In genomic region chr10:80304862-80305261, GRCm38 (mm10) we compare ENCODE assay signal across 8 mouse cellular contexts. TPM values are rescaled to one million over a fixed set of nuclear protein-coding genes. Genes with fewer than 3 reads are reported as not detected.
DNase-seq lines count a peak whose midpoint lies in the region; ATAC-seq and TF ChIP-seq lines count a peak whose summit lies in the region.

No protein-coding gene starts in this region.

- no peak for DNase-seq in heart, embryonic 10.5 days (ENCODE audit: low spot score)
- DNase-seq in heart, adult 2 months = no peak
- no peak for DNase-seq in midbrain, embryonic 10.5 days (ENCODE audit: low spot score)
- DNase-seq in layer of hippocampus, postnatal 36 days = no peak
- no peak for DNase-seq in right cerebral cortex, postnatal 14 days

- TF ChIP-seq POLR2A in heart, adult 2 months (IDR thresholded peaks at IDR 0.05; ENCODE audit: insufficient read depth, low read depth, low read length) = no peak
- no peak for TF ChIP-seq POLR2A in testis, adult 2 months (IDR thresholded peaks at IDR 0.05; ENCODE audit: control insufficient read depth, low read depth, low read length)

- ATAC-seq in erythroid progenitor cell, adult 5-6 weeks (replicated peaks; ENCODE audit: low FRiP score, poor library complexity, severe bottlenecking) = peak; percentile 44; the same call in 1 of the 2 replicates
- no peak for ATAC-seq in kidney, embryonic 16.5 days (ENCODE audit: low FRiP score, low TSS enrichment)

- 7% methylated on average over 25 of the region's 25 CpGs for WGBS in heart, embryonic 10.5 days
- 24% methylated on average over 25 of the region's 25 CpGs for WGBS in heart, adult 2 months
- WGBS in kidney, embryonic 16.5 days = 9% methylated on average over 25 of the region's 25 CpGs
- 20% methylated on average over 25 of the region's 25 CpGs for WGBS in midbrain, embryonic 10.5 days

- intact Hi-C loops in heart, adult 2 months (cut with DNase I) = no loop called here

- H3K4me1 ChIP-seq in heart, embryonic 10.5 days = peaks cover 18% of the 10 kb centered on the region
- H3K4me1 ChIP-seq in heart, adult 2 months (ENCODE audit: control insufficient read depth, insufficient read depth, low read length) = peaks cover 5% of the 10 kb centered on the region
- H3K4me1 ChIP-seq in kidney, embryonic 16.5 days (ENCODE audit: insufficient read depth, low read length) = peaks cover 15% of the 10 kb centered on the region
- peaks cover 40% of the 10 kb centered on the region for H3K4me1 ChIP-seq in midbrain, embryonic 10.5 days
- no peaks in the 10 kb centered on the region; the same call in none of the 2 replicates for H3K4me1 ChIP-seq in testis, adult 2 months (ENCODE audit: control insufficient read depth, insufficient read depth, low read length)

- no peak for TF ChIP-seq EP300 in heart, adult 2 months (IDR thresholded peaks at IDR 0.05; ENCODE audit: insufficient read depth, low read depth, low read length)

- no peaks in the 10 kb centered on the region for H3K79me2 ChIP-seq in heart, adult 2 months (replicated peaks; ENCODE audit: control insufficient read depth, insufficient read depth, low read length)

- no peak overlapping the region for H3K27ac ChIP-seq in heart, embryonic 10.5 days
- H3K27ac ChIP-seq in heart, adult 2 months = no peak overlapping the region
- no peak overlapping the region for H3K27ac ChIP-seq in kidney, embryonic 16.5 days (ENCODE audit: low read length)
- H3K27ac ChIP-seq in midbrain, embryonic 10.5 days (replicated peaks) = no peak overlapping the region
- H3K27ac ChIP-seq in testis, adult 2 months (ENCODE audit: control insufficient read depth, insufficient read depth, low read depth, low read length) = no peak overlapping the region

- TF ChIP-seq CTCF in heart, adult 2 months (IDR thresholded peaks at IDR 0.05) = no peak
- no peak for TF ChIP-seq CTCF in testis, adult 2 months (IDR thresholded peaks at IDR 0.05; ENCODE audit: control insufficient read depth, insufficient read depth, insufficient replicate concordance, low read depth, low read length)

- peak overlapping the region; percentile 48 for H3K4me2 ChIP-seq in kidney, embryonic 16.5 days (replicated peaks; ENCODE audit: low read depth, low read length)

- peak overlapping the region; percentile 41 for H3K4me3 ChIP-seq in heart, embryonic 10.5 days
- no peak overlapping the region for H3K4me3 ChIP-seq in heart, adult 2 months
- peak overlapping the region; percentile 35 for H3K4me3 ChIP-seq in kidney, embryonic 16.5 days (ENCODE audit: low read length)
- peak overlapping the region; percentile 33; the same call in 1 of the 2 replicates for H3K4me3 ChIP-seq in midbrain, embryonic 10.5 days
- H3K4me3 ChIP-seq in testis, adult 2 months (ENCODE audit: control insufficient read depth, low read depth, low read length) = peak overlapping the region; percentile 33

- H3K9ac ChIP-seq in heart, adult 2 months (ENCODE audit: low read depth, low read length) = no peak overlapping the region
- H3K9ac ChIP-seq in kidney, embryonic 16.5 days (replicated peaks; ENCODE audit: low read length) = peak overlapping the region; percentile 31; the same call in 1 of the 2 replicates

- H3K9me3 ChIP-seq in heart, embryonic 10.5 days = no peaks in the 10 kb centered on the region
- no peaks in the 10 kb centered on the region for H3K9me3 ChIP-seq in kidney, embryonic 16.5 days (ENCODE audit: low read length)
- no peaks in the 10 kb centered on the region for H3K9me3 ChIP-seq in midbrain, embryonic 10.5 days (replicated peaks)

- H3K36me3 ChIP-seq in heart, embryonic 10.5 days = no peaks in the 10 kb centered on the region
- no peaks in the 10 kb centered on the region for H3K36me3 ChIP-seq in heart, adult 2 months (ENCODE audit: control insufficient read depth, insufficient read depth, low read length)
- no peaks in the 10 kb centered on the region for H3K36me3 ChIP-seq in kidney, embryonic 16.5 days (ENCODE audit: insufficient read depth, low read length)
- H3K36me3 ChIP-seq in midbrain, embryonic 10.5 days = peaks cover 77% of the 10 kb centered on the region
- H3K36me3 ChIP-seq in testis, adult 2 months (ENCODE audit: control insufficient read depth, insufficient read depth, low read length) = no peaks in the 10 kb centered on the region

- peaks cover 93% of the 10 kb centered on the region for H3K27me3 ChIP-seq in heart, embryonic 10.5 days (ENCODE audit: insufficient read depth, poor library complexity, severe bottlenecking)
- peaks cover 3% of the 10 kb centered on the region; the same call in 1 of the 2 replicates for H3K27me3 ChIP-seq in heart, adult 2 months (ENCODE audit: control insufficient read depth, insufficient read depth, low read length)
- peaks cover 48% of the 10 kb centered on the region for H3K27me3 ChIP-seq in kidney, embryonic 16.5 days (ENCODE audit: insufficient read depth, low read length)
- peaks cover 51% of the 10 kb centered on the region for H3K27me3 ChIP-seq in midbrain, embryonic 10.5 days (ENCODE audit: low read depth, poor library complexity, severe bottlenecking)
- H3K27me3 ChIP-seq in testis, adult 2 months (ENCODE audit: control insufficient read depth, insufficient read depth, low read length) = no peaks in the 10 kb centered on the region

RNA-seq across cellular contexts. Expression of gene Apc2, which starts 9.1 kb away (rescaled TPM):
- polyA plus RNA-seq in heart, embryonic 10.5 days (2016; fragmentation: Nextera tagmentation; extraction: Ambion mirVana) = 0.74 and 0.78 TPM in 2 replicates
- 1 to 10 TPM; 2.3 to 2.6 TPM for total RNA-seq in heart, adult 2 months (2021)
- polyA plus RNA-seq in heart, adult 2 months (2012; rRNA removed) = 2.4 and 2.7 TPM in 2 replicates
- total RNA-seq in erythroid progenitor cell, adult 5-6 weeks (2015; ENCODE audit: low replicate concordance) = not detected in 2 replicates
- total RNA-seq in erythroid progenitor cell, adult 5-6 weeks (2017; ENCODE audit: low replicate concordance) = 0.13 TPM in 1 of 2 replicates, not detected in the other
- 1.6 and 1.9 TPM in 2 replicates for polyA plus RNA-seq in kidney, embryonic 16.5 days (2015; fragmentation: Nextera tagmentation; extraction: Ambion mirVana)
- 28.3 and 61.6 TPM in 2 replicates for polyA plus RNA-seq in midbrain, embryonic 10.5 days (2016; fragmentation: Nextera tagmentation; extraction: Ambion mirVana)
- polyA plus RNA-seq in testis, adult 2 months (2012; rRNA removed) = 1.4 and 1.8 TPM in 2 replicates
- 10 to 100 TPM; 98.3 to 98.4 TPM for total RNA-seq in layer of hippocampus, postnatal 36 days (2021)

RNA-seq across cellular contexts. Expression of gene Rps15, which starts 12.6 kb away (rescaled TPM):
- 774 and 882 TPM in 2 replicates for polyA plus RNA-seq in heart, embryonic 10.5 days (2016; fragmentation: Nextera tagmentation; extraction: Ambion mirVana)
- 100 to 1,000 TPM; 748 to 861 TPM for total RNA-seq in heart, adult 2 months (2021)
- 880 and 1,041 TPM in 2 replicates for polyA plus RNA-seq in heart, adult 2 months (2012; rRNA removed)
- 689 and 862 TPM in 2 replicates for total RNA-seq in erythroid progenitor cell, adult 5-6 weeks (2015; ENCODE audit: low replicate concordance)
- 557 and 668 TPM in 2 replicates for total RNA-seq in erythroid progenitor cell, adult 5-6 weeks (2017; ENCODE audit: low replicate concordance)
- 899 and 901 TPM in 2 replicates for polyA plus RNA-seq in kidney, embryonic 16.5 days (2015; fragmentation: Nextera tagmentation; extraction: Ambion mirVana)
- 889 and 1,053 TPM in 2 replicates for polyA plus RNA-seq in midbrain, embryonic 10.5 days (2016; fragmentation: Nextera tagmentation; extraction: Ambion mirVana)
- polyA plus RNA-seq in testis, adult 2 months (2012; rRNA removed) = 672 and 893 TPM in 2 replicates
- total RNA-seq in layer of hippocampus, postnatal 36 days (2021) = 100 to 1,000 TPM; 755 to 823 TPM

RNA-seq across cellular contexts. Expression of gene 2310011J03Rik, which starts 15.5 kb away (rescaled TPM):
- 41.3 and 46.8 TPM in 2 replicates for polyA plus RNA-seq in heart, embryonic 10.5 days (2016; fragmentation: Nextera tagmentation; extraction: Ambion mirVana)
- total RNA-seq in heart, adult 2 months (2021) = 10 to 100 TPM; 13.3 to 14.5 TPM
- polyA plus RNA-seq in heart, adult 2 months (2012; rRNA removed) = 27.3 and 28.9 TPM in 2 replicates
- total RNA-seq in erythroid progenitor cell, adult 5-6 weeks (2015; ENCODE audit: low replicate concordance) = 7.2 and 13.4 TPM in 2 replicates
- 6.1 and 10.8 TPM in 2 replicates for total RNA-seq in erythroid progenitor cell, adult 5-6 weeks (2017; ENCODE audit: low replicate concordance)
- 52.9 and 54.8 TPM in 2 replicates for polyA plus RNA-seq in kidney, embryonic 16.5 days (2015; fragmentation: Nextera tagmentation; extraction: Ambion mirVana)
- 57.3 TPM in 2 replicates for polyA plus RNA-seq in midbrain, embryonic 10.5 days (2016; fragmentation: Nextera tagmentation; extraction: Ambion mirVana)
- 11.3 and 13.1 TPM in 2 replicates for polyA plus RNA-seq in testis, adult 2 months (2012; rRNA removed)
- 10 to 100 TPM; 22.4 to 23.0 TPM for total RNA-seq in layer of hippocampus, postnatal 36 days (2021)

RNA-seq across cellular contexts. Expression of gene Pcsk4, which starts 24.4 kb away (rescaled TPM):
- polyA plus RNA-seq in heart, embryonic 10.5 days (2016; fragmentation: Nextera tagmentation; extraction: Ambion mirVana) = 1.6 and 4.0 TPM in 2 replicates
- 1 to 10 TPM; 1.4 to 1.8 TPM for total RNA-seq in heart, adult 2 months (2021)
- 4.5 and 4.9 TPM in 2 replicates for polyA plus RNA-seq in heart, adult 2 months (2012; rRNA removed)
- not detected in 2 replicates for total RNA-seq in erythroid progenitor cell, adult 5-6 weeks (2015; ENCODE audit: low replicate concordance)
- 1.0 TPM in 1 of 2 replicates, not detected in the other for total RNA-seq in erythroid progenitor cell, adult 5-6 weeks (2017; ENCODE audit: low replicate concordance)
- polyA plus RNA-seq in kidney, embryonic 16.5 days (2015; fragmentation: Nextera tagmentation; extraction: Ambion mirVana) = 8.6 and 8.8 TPM in 2 replicates
- polyA plus RNA-seq in midbrain, embryonic 10.5 days (2016; fragmentation: Nextera tagmentation; extraction: Ambion mirVana) = 3.3 and 4.2 TPM in 2 replicates
- polyA plus RNA-seq in testis, adult 2 months (2012; rRNA removed) = 324 and 326 TPM in 2 replicates
- 1 to 10 TPM; 2.2 to 2.6 TPM for total RNA-seq in layer of hippocampus, postnatal 36 days (2021)

RNA-seq across cellular contexts. Expression of gene Reep6, which starts 24.9 kb away (rescaled TPM):
- 7.1 and 18.3 TPM in 2 replicates for polyA plus RNA-seq in heart, embryonic 10.5 days (2016; fragmentation: Nextera tagmentation; extraction: Ambion mirVana)
- total RNA-seq in heart, adult 2 months (2021) = 1 to 10 TPM; 2.8 to 3.6 TPM
- polyA plus RNA-seq in heart, adult 2 months (2012; rRNA removed) = 2.9 and 4.1 TPM in 2 replicates
- total RNA-seq in erythroid progenitor cell, adult 5-6 weeks (2015; ENCODE audit: low replicate concordance) = 17.2 and 22.3 TPM in 2 replicates
- total RNA-seq in erythroid progenitor cell, adult 5-6 weeks (2017; ENCODE audit: low replicate concordance) = 16.8 and 18.2 TPM in 2 replicates
- 11.0 and 11.5 TPM in 2 replicates for polyA plus RNA-seq in kidney, embryonic 16.5 days (2015; fragmentation: Nextera tagmentation; extraction: Ambion mirVana)
- polyA plus RNA-seq in midbrain, embryonic 10.5 days (2016; fragmentation: Nextera tagmentation; extraction: Ambion mirVana) = 9.1 and 11.5 TPM in 2 replicates
- polyA plus RNA-seq in testis, adult 2 months (2012; rRNA removed) = 698 and 732 TPM in 2 replicates
- 10 to 100 TPM in 1 of 2 experiments, 1 to 10 TPM in 1; 8.6 to 10.3 TPM for total RNA-seq in layer of hippocampus, postnatal 36 days (2021)
